Mouse (Mus musculus) kidney, embryonic 15.5 days (tissue): ENCODE measurements around the gene Olfr52. TPM values are rescaled to one million over a fixed set of nuclear protein-coding genes. Genes with fewer than 3 reads are reported as not detected.
"Not testable (repeated sequence)": the region's sequence is repeated elsewhere in the genome, so short reads cannot be mapped to it uniquely, and the experiment has no call there.

Source experiments
- ATAC-seq: fragments of 200-750 bp; cut with Nextera tagmentation; replicated peaks from 2 replicates; pipeline ENCODE4 v1.8.0; 2017; ENCODE audit warnings: moderate TSS enrichment; ENCODE audit not compliant: low FRiP score
- H3K27ac ChIP-seq: fragments of 300-500 bp; sonication (generic); 2 replicates; pipeline ENCODE4 v1.5.1; 2015; ENCODE audit warnings: mild to moderate bottlenecking, inconsistent platforms
- H3K27me3 ChIP-seq: fragments of 300-500 bp; sonication (generic); 2 replicates; pipeline ENCODE4 v1.6.1; 2015; ENCODE audit warnings: inconsistent platforms
- H3K36me3 ChIP-seq: fragments of 300-500 bp; sonication (generic); 2 replicates; pipeline ENCODE4 v1.6.1; 2015; ENCODE audit warnings: inconsistent platforms
- H3K4me1 ChIP-seq: fragments of 300-500 bp; sonication (generic); 2 replicates; pipeline ENCODE4 v1.6.1; 2015; ENCODE audit warnings: inconsistent platforms
- H3K4me2 ChIP-seq: fragments of 300-500 bp; sonication (generic); 2 replicates; pipeline ENCODE4 v1.6.1; 2015; ENCODE audit warnings: moderate library complexity, mild to moderate bottlenecking, inconsistent platforms
- H3K4me3 ChIP-seq: fragments of 300-500 bp; sonication (generic); replicated peaks from 2 replicates; pipeline ENCODE4 v1.5.1; 2015; ENCODE audit warnings: mild to moderate bottlenecking, inconsistent platforms
- H3K9ac ChIP-seq: fragments of 300-500 bp; sonication (generic); 2 replicates; pipeline ENCODE4 v1.6.1; 2015; ENCODE audit warnings: mild to moderate bottlenecking, inconsistent platforms
- H3K9me3 ChIP-seq: fragments of 300-500 bp; sonication (generic); replicated peaks from 2 replicates; pipeline ENCODE4 v1.6.1; 2016; ENCODE audit warnings: inconsistent platforms
- WGBS: fragments of 180-500 bp; shearing (Covaris S2); methylation state at CpG from one replicate; pipeline ENCODE4 v1.1.7; 2015; ENCODE audit warnings: mixed read lengths; 5-methylcytosine and 5-hydroxymethylcytosine counted together
- polyA plus RNA-seq: library from polyadenylated mRNA; unstranded; fragments of >200 nt; fragmentation: Nextera tagmentation; extraction: Ambion mirVana; gene quantifications from 2 replicates; pipeline ENCODE4 v1.2.1, GENCODE M21; 2015

Olfr52 gene
- polyA plus RNA-seq: not detected in 2 replicates

GRCm38 (mm10) chr2:86185583-86185982 is at the start of gene Olfr52:
Olfr52 (minus strand) TSS chr2:86185683.
- ATAC-seq: no peak
- H3K4me2 ChIP-seq: no peak within 1 kb of the TSS
- H3K4me3 ChIP-seq: no peak within 1 kb of the TSS
- H3K27ac ChIP-seq: no peak within 1 kb of the TSS
- no peaks in the 10 kb centered on the region for H3K9me3 ChIP-seq
- H3K36me3 ChIP-seq: no peaks in the 10 kb centered on the region
- H3K9ac ChIP-seq: no peak within 1 kb of the TSS
- no peaks in the 10 kb centered on the region for H3K27me3 ChIP-seq
- no peaks in the 10 kb centered on the region for H3K4me1 ChIP-seq

DNA sequence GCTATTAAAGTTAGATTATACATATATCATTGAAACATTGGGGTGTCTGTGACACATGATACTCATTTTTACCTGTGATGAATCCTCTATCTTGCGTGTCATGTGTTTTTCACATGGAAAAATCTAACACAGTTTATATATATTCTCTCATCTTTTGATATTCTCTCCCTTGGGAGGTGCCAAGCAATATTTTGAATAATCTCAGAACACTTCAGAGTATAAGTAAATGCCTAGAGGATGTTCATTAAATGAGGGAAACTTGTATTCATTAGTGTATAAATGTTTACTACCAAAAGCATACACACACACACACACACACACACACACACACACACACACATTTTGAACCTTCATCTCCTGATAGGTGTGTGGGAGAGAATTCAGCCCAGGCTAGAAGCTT is 45.8 kb upstream of the Olfr52 start, which contains the start of gene Olfr1047:
Gene Olfr1047 (minus strand): TSS at position 101 of the 400 bp plus-strand sequence.
- Histone ChIP-seq H3K4me2 (no peak within 1 kb of the TSS), H3K36me3 (no peaks in the 10 kb centered on the region), H3K27me3 (no peaks in the 10 kb centered on the region), H3K4me3 (no peak within 1 kb of the TSS), H3K9me3 (no peaks in the 10 kb centered on the region), H3K27ac (no peak within 1 kb of the TSS), H3K9ac (no peak within 1 kb of the TSS), H3K4me1 (no peaks in the 10 kb centered on the region)
- 81% methylated on average over 1 of the region's 1 CpGs for WGBS
- ATAC-seq: no peak

- no peaks in the 10 kb centered on the region for H3K36me3 ChIP-seq
- H3K4me1 ChIP-seq: no peaks in the 10 kb centered on the region
- no peak within 1 kb of the TSS for H3K4me2 ChIP-seq
- no peak within 1 kb of the TSS for H3K9ac ChIP-seq
- no peak within 1 kb of the TSS for H3K27ac ChIP-seq
- H3K4me3 ChIP-seq: no peak within 1 kb of the TSS
- no peaks in the 10 kb centered on the region for H3K27me3 ChIP-seq
- H3K9me3 ChIP-seq: no peaks in the 10 kb centered on the region
- 73% methylated on average over 2 of the region's 2 CpGs for WGBS
- no peak for ATAC-seq
Observed at GRCm38 (mm10) chr2:86219214-86219613, 33.7 kb upstream of the Olfr52 start, which contains the start of gene Olfr1046. Olfr1046 (minus strand) TSS chr2:86219314.

DNA sequence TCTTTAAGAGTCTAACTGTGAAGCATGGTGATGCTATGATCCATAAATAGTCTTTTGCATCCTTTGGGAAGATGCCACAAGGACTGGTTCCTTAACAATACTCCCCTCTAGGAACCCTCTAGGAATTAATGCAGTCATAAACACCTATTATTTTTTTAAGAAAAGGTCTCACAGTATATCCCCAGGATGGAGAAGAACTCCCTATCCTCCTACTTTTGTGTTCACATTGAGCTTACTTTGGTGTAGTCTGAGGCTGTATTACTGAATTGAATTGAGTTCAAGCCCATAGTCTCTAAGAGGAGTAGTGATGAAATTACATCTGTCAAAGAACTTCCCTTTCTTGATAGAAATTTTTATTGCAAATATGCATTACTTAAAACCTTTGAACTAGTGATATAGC is 17.4 kb upstream of the Olfr52 start, which contains the start of gene Olfr1045:
Gene Olfr1045 (minus strand): TSS at position 101 of the 400 bp plus-strand sequence.
- H3K4me2 ChIP-seq: no peak within 1 kb of the TSS
- H3K9me3 ChIP-seq: no peaks in the 10 kb centered on the region
- no peaks in the 10 kb centered on the region for H3K4me1 ChIP-seq
- H3K9ac ChIP-seq: no peak within 1 kb of the TSS
- no peak for ATAC-seq
- H3K36me3 ChIP-seq: no peaks in the 10 kb centered on the region
- no peak within 1 kb of the TSS for H3K27ac ChIP-seq
- no peak within 1 kb of the TSS for H3K4me3 ChIP-seq
- H3K27me3 ChIP-seq: no peaks in the 10 kb centered on the region

DNA sequence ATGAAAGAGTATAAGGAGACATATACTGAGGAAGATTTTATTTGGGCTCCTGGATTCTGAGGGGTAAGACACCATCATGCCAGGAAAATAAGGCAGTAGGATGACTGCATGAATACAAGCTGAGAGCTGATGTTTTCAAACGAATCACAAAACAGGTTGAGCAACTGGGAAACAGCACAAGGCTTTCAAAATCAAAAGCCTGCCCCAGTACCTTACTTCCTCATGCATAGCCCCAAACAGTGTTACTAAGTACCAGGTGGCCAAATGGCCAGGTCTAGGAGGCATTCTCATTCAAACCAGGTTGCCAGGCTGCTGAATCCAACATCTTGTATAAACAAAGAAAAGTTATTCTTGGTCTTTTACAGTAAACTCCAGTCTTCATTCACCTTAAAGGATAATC is 10.4 kb upstream of the Olfr52 start:
- no peaks in the 10 kb centered on the region for H3K4me1 ChIP-seq
- no peak overlapping the region for H3K27ac ChIP-seq
- H3K4me2 ChIP-seq: no peak overlapping the region
- no peak for ATAC-seq
- H3K4me3 ChIP-seq: no peak overlapping the region
- H3K36me3 ChIP-seq: no peaks in the 10 kb centered on the region
- no peaks in the 10 kb centered on the region for H3K27me3 ChIP-seq
- H3K9ac ChIP-seq: no peak overlapping the region
- WGBS: 46% methylated on average over 1 of the region's 1 CpGs
- no peaks in the 10 kb centered on the region for H3K9me3 ChIP-seq

DNA sequence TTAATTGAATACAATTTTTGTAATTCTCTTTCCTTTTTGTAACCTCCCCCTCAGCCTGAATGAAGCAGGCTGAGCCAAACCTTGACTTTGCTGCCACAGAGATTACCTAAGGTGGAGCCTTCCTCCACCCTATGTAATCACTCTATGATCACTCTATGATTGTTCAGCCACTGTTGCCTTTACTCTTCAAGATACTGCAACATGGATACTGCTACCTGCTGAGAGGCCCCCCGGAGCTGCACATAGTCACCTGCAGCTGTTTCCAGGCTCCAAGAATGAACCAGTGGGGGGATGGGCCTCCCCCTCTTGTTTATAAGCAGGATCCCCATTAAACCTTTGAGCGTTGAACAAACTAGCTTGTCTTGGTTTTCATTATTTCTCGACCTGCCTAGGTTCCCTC is 5.5 kb downstream of the Olfr52 start:
- 84% methylated on average over 3 of the region's 3 CpGs for WGBS
- no peak overlapping the region for H3K27ac ChIP-seq

GRCm38 (mm10) chr2:86177720-86178119 is 7.8 kb downstream of the Olfr52 start, which contains the start of gene Olfr1044:
Olfr1044 (minus strand) TSS chr2:86177820.
- Histone ChIP-seq H3K36me3 (no peaks in the 10 kb centered on the region), H3K9ac (no peak within 1 kb of the TSS), H3K9me3 (no peaks in the 10 kb centered on the region), H3K4me2 (no peak within 1 kb of the TSS), H3K27me3 (no peaks in the 10 kb centered on the region), H3K4me1 (no peaks in the 10 kb centered on the region), H3K27ac (no peak within 1 kb of the TSS), H3K4me3 (no peak within 1 kb of the TSS)
- ATAC-seq: no peak

More for the DNA sequence above, 5.5 kb downstream of the Olfr52 start:
- no peaks in the 10 kb centered on the region for H3K36me3 ChIP-seq
- no peak overlapping the region for H3K4me2 ChIP-seq
- no peaks in the 10 kb centered on the region for H3K27me3 ChIP-seq
- no peaks in the 10 kb centered on the region for H3K4me1 ChIP-seq
- no peak for ATAC-seq
- no peaks in the 10 kb centered on the region for H3K9me3 ChIP-seq
- H3K4me3 ChIP-seq: no peak overlapping the region
- H3K9ac ChIP-seq: no peak overlapping the region

DNA sequence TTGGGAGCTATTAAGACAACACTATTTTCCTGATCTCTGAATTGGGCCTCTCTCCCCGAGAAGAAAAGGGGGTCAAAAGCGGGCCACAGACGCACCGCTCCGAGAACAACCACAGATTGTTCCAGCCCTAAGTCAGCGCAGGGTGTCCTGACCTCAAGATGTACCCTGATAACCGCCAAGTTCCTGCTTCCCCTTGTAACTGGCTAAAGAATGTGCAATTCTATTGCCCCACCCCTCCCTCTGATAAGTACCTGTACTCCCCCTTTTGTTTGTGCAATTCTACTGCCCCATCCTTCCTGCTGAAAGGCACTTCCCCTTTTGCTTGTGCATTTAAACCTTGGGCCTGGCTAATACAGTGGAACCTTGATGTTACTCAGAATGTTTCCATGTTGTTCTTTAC is 10.1 kb downstream of the Olfr52 start:
- not testable (repeated sequence) for H3K9ac ChIP-seq, H3K4me1 ChIP-seq, H3K36me3 ChIP-seq, H3K27ac ChIP-seq, H3K4me3 ChIP-seq, H3K9me3 ChIP-seq, H3K4me2 ChIP-seq, ATAC-seq, H3K27me3 ChIP-seq
- WGBS: 88% methylated on average over 7 of the region's 7 CpGs

- Histone ChIP-seq H3K9me3 (no peaks in the 10 kb centered on the region), H3K9ac (no peak within 1 kb of the TSS), H3K4me3 (no peak within 1 kb of the TSS), H3K4me1 (no peaks in the 10 kb centered on the region), H3K27me3 (no peaks in the 10 kb centered on the region), H3K36me3 (no peaks in the 10 kb centered on the region), H3K4me2 (no peak within 1 kb of the TSS), H3K27ac (no peak within 1 kb of the TSS)
- 86% methylated on average over 2 of the region's 2 CpGs for WGBS
- ATAC-seq: no peak
Observed at GRCm38 (mm10) chr2:86167422-86167821, 18.1 kb downstream of the Olfr52 start, which contains the start of gene Olfr1043. Olfr1043 (minus strand) TSS chr2:86167522.

DNA sequence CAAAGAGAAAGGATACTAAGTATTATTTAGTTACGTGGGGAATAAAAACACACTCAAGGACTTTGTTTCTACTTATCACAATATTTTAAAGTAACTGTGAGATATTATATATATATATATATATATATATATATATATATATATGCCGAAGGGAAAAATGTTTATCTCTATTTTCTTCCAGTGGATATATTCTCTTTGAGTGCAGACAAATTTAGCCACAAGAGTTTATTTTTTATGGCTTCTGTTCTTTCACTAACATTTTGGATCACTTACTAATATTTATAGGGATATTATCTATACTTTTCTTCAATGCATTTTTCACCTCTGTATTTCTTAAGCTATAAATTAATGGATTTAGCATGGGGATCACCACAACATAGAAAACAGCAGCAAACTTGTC is 23.7 kb downstream of the Olfr52 start, which contains the start of gene Olfr1042:
Gene Olfr1042 (minus strand): TSS at position 101 of the 400 bp plus-strand sequence.
- Histone ChIP-seq H3K27me3 (no peaks in the 10 kb centered on the region), H3K9me3 (no peaks in the 10 kb centered on the region), H3K36me3 (no peaks in the 10 kb centered on the region), H3K4me3 (no peak within 1 kb of the TSS), H3K27ac (no peak within 1 kb of the TSS), H3K4me2 (no peak within 1 kb of the TSS), H3K4me1 (no peaks in the 10 kb centered on the region), H3K9ac (no peak within 1 kb of the TSS)
- ATAC-seq: no peak
- WGBS: 97% methylated on average over 2 of the region's 2 CpGs

DNA sequence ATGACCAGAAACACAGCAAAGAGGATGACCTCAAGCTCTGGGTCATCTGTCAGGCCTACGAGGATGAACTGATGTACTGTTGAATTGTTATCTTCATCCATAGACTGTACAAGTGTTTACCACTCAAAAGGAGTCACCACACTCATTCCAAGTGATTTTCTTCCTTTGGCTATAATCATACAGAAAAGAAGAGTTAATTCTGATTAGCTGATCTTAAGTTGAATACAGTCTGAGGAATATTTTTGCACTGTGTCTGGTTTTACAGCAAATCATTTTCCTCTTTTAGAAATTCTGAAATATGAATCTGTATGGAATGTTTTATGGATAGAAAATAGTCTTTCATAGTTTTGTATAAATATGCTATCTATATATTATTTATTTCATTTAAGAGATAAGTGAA is 38.9 kb downstream of the Olfr52 start, which contains the start of gene Olfr1040:
Gene Olfr1040 (minus strand): TSS at position 101 of the 400 bp plus-strand sequence.
- H3K9ac ChIP-seq: no peak within 1 kb of the TSS
- WGBS: 81% methylated on average over 1 of the region's 1 CpGs
- H3K9me3 ChIP-seq: no peaks in the 10 kb centered on the region
- no peaks in the 10 kb centered on the region for H3K27me3 ChIP-seq
- no peak for ATAC-seq
- no peak within 1 kb of the TSS for H3K27ac ChIP-seq
- H3K4me2 ChIP-seq: no peak within 1 kb of the TSS
- H3K36me3 ChIP-seq: no peaks in the 10 kb centered on the region
- H3K4me1 ChIP-seq: no peaks in the 10 kb centered on the region
- no peak within 1 kb of the TSS for H3K4me3 ChIP-seq

- no peaks in the 10 kb centered on the region for H3K27me3 ChIP-seq
- no peaks in the 10 kb centered on the region for H3K9me3 ChIP-seq
- no peak for ATAC-seq
- H3K9ac ChIP-seq: no peak within 1 kb of the TSS
- no peaks in the 10 kb centered on the region for H3K36me3 ChIP-seq
- H3K4me3 ChIP-seq: no peak within 1 kb of the TSS
- no peaks in the 10 kb centered on the region for H3K4me1 ChIP-seq
- H3K27ac ChIP-seq: no peak within 1 kb of the TSS
- H3K4me2 ChIP-seq: no peak within 1 kb of the TSS
- WGBS: 95% methylated on average over 1 of the region's 1 CpGs
Observed at GRCm38 (mm10) chr2:86135828-86136227, 49.7 kb downstream of the Olfr52 start, which contains the start of gene Olfr1039. Olfr1039 (minus strand) TSS chr2:86135928.
